Mouse (Mus musculus) intestine, postnatal 0 days (tissue): ENCODE data around the gene Ak5. TPM values are rescaled to one million over a fixed set of nuclear protein-coding genes. Genes with fewer than 3 reads are reported as not detected.

Source experiments
- ATAC-seq: fragments of 200-750 bp; cut with Nextera tagmentation; 2 replicates; pipeline ENCODE4 v1.8.0; 2017; ENCODE audit warnings: mild to moderate bottlenecking, moderate TSS enrichment, moderate library complexity
- H3K27ac ChIP-seq: fragments of 300-500 bp; sonication (generic); 2 replicates; pipeline ENCODE4 v1.5.1; 2014; ENCODE audit warnings: mild to moderate bottlenecking, low read depth, low read length, moderate library complexity
- H3K27me3 ChIP-seq: fragments of 300-500 bp; sonication (generic); replicated peaks from 2 replicates; pipeline ENCODE4 v1.6.1; 2014; ENCODE audit warnings: low read length, mixed read lengths; ENCODE audit not compliant: control insufficient read depth, insufficient read depth
- H3K36me3 ChIP-seq: fragments of 300-500 bp; sonication (generic); 2 replicates; pipeline ENCODE4 v1.6.1; 2014; ENCODE audit warnings: mild to moderate bottlenecking, moderate library complexity; ENCODE audit not compliant: control insufficient read depth, insufficient read depth
- H3K4me1 ChIP-seq: fragments of 300-500 bp; sonication (generic); replicated peaks from 2 replicates; pipeline ENCODE4 v1.6.1; 2014; ENCODE audit warnings: antibody characterized with exemption, low read length, mixed read lengths; ENCODE audit not compliant: control insufficient read depth, insufficient read depth
- H3K4me2 ChIP-seq: fragments of 300-500 bp; sonication (generic); replicated peaks from 2 replicates; pipeline ENCODE4 v1.6.1; 2014; ENCODE audit warnings: low read depth, mild to moderate bottlenecking, moderate library complexity
- H3K4me3 ChIP-seq: fragments of 300-500 bp; sonication (generic); 2 replicates; pipeline ENCODE4 v1.5.1; 2014; ENCODE audit warnings: low read depth, low read length
- H3K9ac ChIP-seq: fragments of 300-500 bp; sonication (generic); 2 replicates; pipeline ENCODE4 v1.6.1; 2014; ENCODE audit warnings: mild to moderate bottlenecking, low read depth, low read length
- H3K9me3 ChIP-seq: fragments of 300-500 bp; sonication (generic); 2 replicates; pipeline ENCODE4 v1.6.1; 2016; ENCODE audit warnings: mixed run types; ENCODE audit not compliant: control insufficient read depth
- CTCF ChIP-seq: sonication (generic); IDR thresholded peaks from 2 replicates; pipeline ENCODE4 v1.5.1; 2016; ENCODE audit warnings: low read depth, mild to moderate bottlenecking, control low read depth, antibody characterized with exemption, moderate library complexity
- WGBS: fragments of 180-500 bp; shearing (Covaris S2); extraction: QIAGEN DNeasy Blood & Tissue Kit; methylation state at CpG from one replicate; pipeline ENCODE4 v1.1.7; 2014; 5-methylcytosine and 5-hydroxymethylcytosine counted together
- polyA plus RNA-seq: library from polyadenylated mRNA; unstranded; fragments of >200 nt; fragmentation: Nextera tagmentation; extraction: Ambion mirVana; gene quantifications from 2 replicates; pipeline ENCODE4 v1.2.1, GENCODE M21; 2015

Ak5 gene
- polyA plus RNA-seq, 1 experiment from 2014 or later: 0.33 TPM

GRCm38 (mm10) chr3:152493813-152494212 lies 174.3 kb downstream of the Ak5 start:
- Histone ChIP-seq H3K4me3 (no peak overlapping the region), H3K9me3 (no peaks in the 10 kb centered on the region), H3K9ac (no peak overlapping the region), H3K27me3 (no peaks in the 10 kb centered on the region), H3K4me2 (no peak overlapping the region), H3K4me1 (no peaks in the 10 kb centered on the region), H3K36me3 (no peaks in the 10 kb centered on the region), H3K27ac (no peak overlapping the region)
- no peak for ATAC-seq
- 52% methylated on average over 2 of the region's 2 CpGs for WGBS
- TF ChIP-seq CTCF: no peak

- no peak for TF ChIP-seq CTCF
- H3K4me2 ChIP-seq: no peak overlapping the region
- WGBS: 81% methylated on average over 6 of the region's 6 CpGs
- H3K9me3 ChIP-seq: no peaks in the 10 kb centered on the region
- no peak overlapping the region for H3K9ac ChIP-seq
- no peaks in the 10 kb centered on the region for H3K4me1 ChIP-seq
- ATAC-seq: no peak
- no peak overlapping the region for H3K27ac ChIP-seq
- H3K4me3 ChIP-seq: no peak overlapping the region
- no peaks in the 10 kb centered on the region for H3K36me3 ChIP-seq
- H3K27me3 ChIP-seq: no peaks in the 10 kb centered on the region
Measured at GRCm38 (mm10) chr3:152492241-152492640, 175.9 kb downstream of the Ak5 start.

GRCm38 (mm10) chr3:152490423-152490822 lies 177.7 kb downstream of the Ak5 start:
- Histone ChIP-seq H3K4me3 (no peak overlapping the region), H3K27ac (no peak overlapping the region), H3K27me3 (no peaks in the 10 kb centered on the region), H3K9me3 (no peaks in the 10 kb centered on the region), H3K36me3 (no peaks in the 10 kb centered on the region), H3K4me1 (no peaks in the 10 kb centered on the region), H3K9ac (no peak overlapping the region), H3K4me2 (no peak overlapping the region)
- no peak for TF ChIP-seq CTCF
- no peak for ATAC-seq
- WGBS: 83% methylated on average over 5 of the region's 5 CpGs

- Histone ChIP-seq H3K9me3 (no peaks in the 10 kb centered on the region), H3K27ac (no peak overlapping the region), H3K9ac (no peak overlapping the region), H3K27me3 (no peaks in the 10 kb centered on the region), H3K4me3 (no peak overlapping the region), H3K4me1 (no peaks in the 10 kb centered on the region), H3K4me2 (no peak overlapping the region), H3K36me3 (no peaks in the 10 kb centered on the region)
- ATAC-seq: no peak
- TF ChIP-seq CTCF: no peak
- 83% methylated on average over 4 of the region's 4 CpGs for WGBS
Measured at GRCm38 (mm10) chr3:152488964-152489363, 179.2 kb downstream of the Ak5 start.

GRCm38 (mm10) chr3:152484206-152484605 lies 184.0 kb downstream of the Ak5 start:
- H3K9ac ChIP-seq: no peak overlapping the region
- H3K4me1 ChIP-seq: no peaks in the 10 kb centered on the region
- H3K27ac ChIP-seq: no peak overlapping the region
- H3K36me3 ChIP-seq: no peaks in the 10 kb centered on the region
- WGBS: 41% methylated on average over 6 of the region's 6 CpGs
- no peak overlapping the region for H3K4me3 ChIP-seq
- ATAC-seq: no peak
- H3K27me3 ChIP-seq: no peaks in the 10 kb centered on the region
- H3K9me3 ChIP-seq: no peaks in the 10 kb centered on the region
- H3K4me2 ChIP-seq: no peak overlapping the region
- no peak for TF ChIP-seq CTCF

GRCm38 (mm10) chr3:152483800-152484199 lies 184.4 kb downstream of the Ak5 start:
- H3K27ac ChIP-seq: no peak overlapping the region
- no peak overlapping the region for H3K9ac ChIP-seq
- WGBS: 33% methylated on average over 7 of the region's 7 CpGs

GRCm38 (mm10) chr3:152482182-152482581 lies 186.0 kb downstream of the Ak5 start:
- ATAC-seq: no peak
- Histone ChIP-seq H3K4me2 (no peak overlapping the region), H3K4me3 (no peak overlapping the region), H3K9me3 (no peaks in the 10 kb centered on the region), H3K9ac (no peak overlapping the region), H3K4me1 (no peaks in the 10 kb centered on the region), H3K27ac (no peak overlapping the region), H3K27me3 (no peaks in the 10 kb centered on the region), H3K36me3 (no peaks in the 10 kb centered on the region)
- TF ChIP-seq CTCF: no peak
- 82% methylated on average over 8 of the region's 8 CpGs for WGBS

More at GRCm38 (mm10) chr3:152483800-152484199, 184.4 kb downstream of the Ak5 start:
- Histone ChIP-seq H3K27me3 (no peaks in the 10 kb centered on the region), H3K9me3 (no peaks in the 10 kb centered on the region), H3K4me3 (no peak overlapping the region), H3K4me1 (no peaks in the 10 kb centered on the region), H3K4me2 (no peak overlapping the region), H3K36me3 (no peaks in the 10 kb centered on the region)
- no peak for ATAC-seq
- TF ChIP-seq CTCF: no peak
